Mouse (Mus musculus) kidney, postnatal 0 days (tissue): ENCODE measurements around the gene Gpam. TPM values are rescaled to one million over a fixed set of nuclear protein-coding genes. Genes with fewer than 3 reads are reported as not detected.
A peak's percentile ranks its signal among the peaks of the same experiment; 100 is the strongest.

Experiments
- ATAC-seq: fragments of 200-750 bp; cut with Nextera tagmentation; replicated peaks from 2 replicates; pipeline ENCODE4 v1.8.0; 2017; ENCODE audit warnings: low read depth, moderate number of reproducible peaks, moderate TSS enrichment, moderate library complexity; ENCODE audit not compliant: low FRiP score
- DNase-seq: peaks from one replicate; pipeline ENCODE4 v3.0.0-alpha.2; 2016; ENCODE audit warnings: low spot score
- H3K27ac ChIP-seq: fragments of 300-500 bp; sonication (generic); 2 replicates; pipeline ENCODE4 v1.5.1; 2014; ENCODE audit warnings: mild to moderate bottlenecking
- H3K27me3 ChIP-seq: fragments of 300-500 bp; sonication (generic); 2 replicates; pipeline ENCODE4 v1.6.1; 2014; ENCODE audit warnings: low read length, mixed read lengths; ENCODE audit not compliant: insufficient read depth
- H3K36me3 ChIP-seq: fragments of 300-500 bp; sonication (generic); 2 replicates; pipeline ENCODE4 v1.6.1; 2014; ENCODE audit warnings: low read length, mixed read lengths; ENCODE audit not compliant: insufficient read depth
- H3K4me1 ChIP-seq: fragments of 300-500 bp; sonication (generic); replicated peaks from 2 replicates; pipeline ENCODE4 v1.6.1; 2014; ENCODE audit warnings: antibody characterized with exemption, low read length, mixed read lengths; ENCODE audit not compliant: insufficient read depth
- H3K4me2 ChIP-seq: fragments of 300-500 bp; sonication (generic); 2 replicates; pipeline ENCODE4 v1.6.1; 2014; ENCODE audit warnings: mild to moderate bottlenecking, low read length, moderate library complexity, mixed read lengths
- H3K4me3 ChIP-seq: fragments of 300-500 bp; sonication (generic); replicated peaks from 2 replicates; pipeline ENCODE4 v1.5.1; 2014; ENCODE audit warnings: low read depth, low read length
- H3K9ac ChIP-seq: fragments of 300-500 bp; sonication (generic); 2 replicates; pipeline ENCODE4 v1.6.1; 2014; ENCODE audit warnings: low read depth, low read length
- H3K9me3 ChIP-seq: fragments of 300-500 bp; sonication (generic); replicated peaks from 2 replicates; pipeline ENCODE4 v1.6.1; 2016; ENCODE audit warnings: low read length, inconsistent platforms, mixed read lengths
- CTCF ChIP-seq: IDR thresholded peaks from 2 replicates; pipeline ENCODE4 v1.5.1; 2016; ENCODE audit warnings: antibody characterized with exemption, low read depth, mild to moderate bottlenecking, moderate library complexity
- WGBS: fragments of 180-500 bp; shearing (Covaris S2); extraction: QIAGEN DNeasy Blood & Tissue Kit; methylation state at CpG from one replicate; pipeline ENCODE4 v1.1.7; 2014; 5-methylcytosine and 5-hydroxymethylcytosine counted together
- polyA plus RNA-seq: library from polyadenylated mRNA; unstranded; fragments of >200 nt; fragmentation: Nextera tagmentation; extraction: Ambion mirVana; gene quantifications from 2 replicates; pipeline ENCODE4 v1.2.1, GENCODE M21; 2015

The Gpam gene
- polyA plus RNA-seq, 1 experiment from 2014 or later = 17.3 TPM

DNA sequence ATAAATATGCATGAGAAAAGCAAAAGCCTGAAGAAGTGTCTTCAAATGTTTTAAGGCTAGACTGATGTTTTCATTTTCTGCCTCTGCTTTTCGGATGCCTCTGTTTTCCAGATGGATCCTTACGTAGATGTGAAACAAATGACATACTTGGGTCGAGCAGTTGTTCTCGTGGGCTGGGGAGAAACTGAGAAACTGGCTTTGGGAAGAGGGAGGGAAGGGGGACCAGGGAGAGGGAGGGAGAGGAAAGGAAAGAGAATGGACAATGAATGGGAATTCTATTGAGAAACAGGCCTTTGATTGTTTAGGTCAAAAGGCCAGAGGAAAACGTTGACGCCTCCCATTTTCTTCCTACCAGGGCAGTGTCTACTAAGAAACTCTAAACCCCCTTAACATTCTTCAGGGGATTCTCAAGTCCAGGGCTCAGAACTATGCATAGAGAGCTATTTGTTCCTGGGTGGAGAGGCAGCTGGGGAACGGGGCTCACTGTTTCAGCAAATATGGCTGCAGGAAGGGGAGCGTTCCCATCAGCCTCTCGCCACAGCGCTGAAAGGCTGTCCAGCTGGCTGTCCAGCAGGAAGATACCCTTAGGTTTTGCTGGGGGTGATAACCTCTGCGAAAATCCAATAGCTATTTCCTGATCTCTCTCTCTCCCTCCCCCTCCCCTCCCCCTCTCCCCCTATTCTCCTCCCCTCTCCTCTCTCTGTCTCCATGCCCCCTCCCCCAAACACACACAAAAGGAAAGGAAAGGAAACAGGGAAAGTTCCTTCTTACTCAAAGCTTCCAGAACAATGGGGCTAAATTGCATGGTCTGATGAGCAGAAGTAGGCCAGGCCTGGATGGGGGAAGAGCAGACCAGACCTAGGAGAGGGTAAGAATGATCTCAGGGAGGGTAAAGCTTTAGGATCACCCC is 16.6 kb upstream of the Gpam start:
- no peak for DNase-seq
- Histone ChIP-seq H3K4me2 (no peak overlapping the region), H3K27ac (no peak overlapping the region), H3K27me3 (no peaks in the 10 kb centered on the region), H3K36me3 (no peaks in the 10 kb centered on the region), H3K4me3 (no peak overlapping the region), H3K4me1 (peaks cover 8% of the 10 kb centered on the region; the same call in 1 of the 2 replicates), H3K9me3 (no peaks in the 10 kb centered on the region), H3K9ac (no peak overlapping the region)
- TF ChIP-seq CTCF = no peak
- ATAC-seq = no peak
- WGBS = 57% methylated on average over 11 of the region's 11 CpGs

DNA sequence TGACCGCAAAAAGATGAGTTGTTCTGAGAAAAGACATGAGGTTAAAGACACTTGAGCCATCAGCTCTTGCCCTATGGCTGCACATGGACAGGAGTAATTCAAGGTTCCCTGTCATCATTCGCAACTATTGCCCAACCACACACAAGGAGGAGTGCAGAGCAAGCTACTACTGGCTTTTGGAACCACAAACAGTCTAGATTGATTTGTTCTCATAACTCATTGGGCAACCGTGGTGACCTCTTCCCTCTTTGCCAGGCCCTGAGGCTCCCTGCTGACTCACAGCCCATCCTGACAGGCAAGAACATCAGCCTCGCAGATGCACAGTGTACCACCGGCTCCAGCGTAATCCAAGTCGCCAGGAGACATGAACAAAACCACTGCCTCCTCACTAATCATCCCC is 12.3 kb upstream of the Gpam start:
- TF ChIP-seq CTCF = no peak
- DNase-seq = no peak
- H3K4me2 ChIP-seq = no peak overlapping the region

DNA sequence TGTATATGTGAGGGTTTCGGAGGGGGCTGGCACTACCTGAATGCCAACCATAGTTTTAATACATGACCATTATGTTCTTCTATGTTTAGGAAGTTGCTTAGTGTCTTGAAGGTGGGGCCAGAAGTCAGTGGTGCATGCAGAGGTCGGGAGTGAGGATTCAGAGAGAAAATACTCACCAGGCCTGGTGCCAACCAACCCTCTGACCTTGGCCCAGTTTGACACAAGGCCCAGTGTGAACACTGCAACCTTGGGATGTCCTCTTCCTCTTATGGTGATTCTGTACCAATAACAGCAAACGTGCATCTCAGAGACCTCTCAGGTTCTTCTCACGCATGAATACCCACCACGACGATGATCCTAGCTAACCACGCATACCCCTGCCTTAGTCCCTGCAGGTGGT is 11.5 kb upstream of the Gpam start:
- peaks cover 10% of the 10 kb centered on the region; the same call in 1 of the 2 replicates for H3K4me1 ChIP-seq
- no peaks in the 10 kb centered on the region for H3K36me3 ChIP-seq
- H3K9ac ChIP-seq = no peak overlapping the region
- H3K27me3 ChIP-seq = no peaks in the 10 kb centered on the region
- DNase-seq = no peak
- no peak overlapping the region for H3K4me2 ChIP-seq
- 68% methylated on average over 7 of the region's 7 CpGs for WGBS
- no peak overlapping the region for H3K27ac ChIP-seq
- H3K4me3 ChIP-seq = no peak overlapping the region
- ATAC-seq = no peak; the same call in 1 of the 2 replicates
- TF ChIP-seq CTCF = no peak
- H3K9me3 ChIP-seq = no peaks in the 10 kb centered on the region

More for the DNA sequence above, 12.3 kb upstream of the Gpam start:
- H3K4me3 ChIP-seq = no peak overlapping the region
- no peak for ATAC-seq
- H3K36me3 ChIP-seq = no peaks in the 10 kb centered on the region
- no peak overlapping the region for H3K9ac ChIP-seq
- H3K27ac ChIP-seq = no peak overlapping the region
- WGBS = 80% methylated on average over 7 of the region's 7 CpGs
- peaks cover 10% of the 10 kb centered on the region for H3K4me1 ChIP-seq
- no peaks in the 10 kb centered on the region for H3K27me3 ChIP-seq
- H3K9me3 ChIP-seq = no peaks in the 10 kb centered on the region

DNA sequence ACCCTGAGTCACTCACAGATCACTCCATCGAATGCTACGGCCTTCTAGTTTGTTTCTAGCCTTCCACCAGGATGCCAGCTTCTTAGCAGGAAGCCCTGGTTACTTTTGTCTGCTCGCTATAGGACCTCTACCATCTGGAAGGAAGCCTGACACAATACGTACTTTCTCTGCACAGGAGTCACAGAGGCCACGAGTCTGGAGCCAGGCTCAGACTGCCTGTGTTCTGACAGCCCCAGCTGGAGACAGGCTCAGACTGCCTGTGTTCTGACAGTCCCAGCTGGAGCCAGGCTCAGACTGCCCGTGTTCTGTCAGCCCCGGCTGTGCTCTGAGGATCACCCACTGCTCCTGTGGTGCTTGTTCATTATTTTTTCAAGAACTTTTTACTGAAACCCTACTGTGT is 10.8 kb upstream of the Gpam start:
- ATAC-seq (peak; percentile 62; the same call in 1 of the 2 replicates), DNase-seq (peak; percentile 75)
- H3K4me1 ChIP-seq = peaks cover 10% of the 10 kb centered on the region; the same call in 1 of the 2 replicates
- H3K27ac ChIP-seq = peak overlapping the region; percentile 55; the same call in 1 of the 2 replicates
- H3K4me2 ChIP-seq = no peak overlapping the region
- 45% methylated on average over 7 of the region's 7 CpGs for WGBS
- H3K9ac ChIP-seq = no peak overlapping the region
- H3K9me3 ChIP-seq = no peaks in the 10 kb centered on the region
- no peaks in the 10 kb centered on the region for H3K27me3 ChIP-seq
- TF ChIP-seq CTCF = no peak
- H3K4me3 ChIP-seq = no peak overlapping the region
- no peaks in the 10 kb centered on the region for H3K36me3 ChIP-seq

DNA sequence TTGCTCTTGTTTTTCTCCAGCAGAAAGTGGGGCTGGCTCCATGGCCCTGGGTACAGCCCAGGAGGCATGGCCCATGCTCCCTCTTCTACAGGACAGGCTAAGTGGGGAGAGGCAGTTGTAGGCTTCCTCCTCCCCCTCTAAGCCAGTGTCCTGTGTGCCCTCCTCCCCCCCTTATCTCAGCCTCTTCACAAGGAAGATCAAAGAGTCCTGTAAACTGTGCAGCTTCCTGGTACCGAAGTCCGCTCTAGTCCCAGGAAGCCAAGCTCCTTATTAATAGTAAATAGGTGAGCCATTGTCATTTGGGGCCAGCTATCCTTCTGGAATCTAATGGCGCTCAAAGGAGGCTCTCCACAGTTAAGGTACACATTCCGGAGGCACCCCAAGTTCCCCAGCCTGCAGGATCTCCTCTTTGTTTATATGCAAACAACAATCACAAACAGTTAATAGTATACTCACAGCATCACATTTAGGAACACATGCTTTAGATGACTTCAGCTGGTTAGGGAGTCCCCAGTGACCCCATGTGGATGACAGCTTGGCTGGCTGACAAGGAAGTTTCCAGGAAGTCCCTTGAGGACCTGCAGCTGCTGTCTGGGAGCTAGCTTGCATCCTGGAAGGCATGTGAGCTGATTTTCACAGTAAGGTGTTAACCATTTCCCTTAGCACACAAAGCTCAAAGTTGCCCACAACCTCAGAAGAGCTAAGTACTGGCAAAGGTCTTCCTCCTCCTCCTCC is 9.8 kb upstream of the Gpam start:
- TF ChIP-seq CTCF = no peak
- H3K4me1 ChIP-seq = peaks cover 10% of the 10 kb centered on the region; the same call in 1 of the 2 replicates
- no peaks in the 10 kb centered on the region for H3K36me3 ChIP-seq
- peak overlapping the region; percentile 55 for H3K27ac ChIP-seq
- no peaks in the 10 kb centered on the region for H3K9me3 ChIP-seq
- H3K27me3 ChIP-seq = no peaks in the 10 kb centered on the region
- no peak overlapping the region; the same call in 1 of the 2 replicates for H3K4me2 ChIP-seq
- H3K9ac ChIP-seq = no peak overlapping the region
- no peak overlapping the region for H3K4me3 ChIP-seq
- peak; percentile 80; the same call in 1 of the 2 replicates for ATAC-seq
- DNase-seq = peak; percentile 81
- 39% methylated on average over 4 of the region's 4 CpGs for WGBS

DNA sequence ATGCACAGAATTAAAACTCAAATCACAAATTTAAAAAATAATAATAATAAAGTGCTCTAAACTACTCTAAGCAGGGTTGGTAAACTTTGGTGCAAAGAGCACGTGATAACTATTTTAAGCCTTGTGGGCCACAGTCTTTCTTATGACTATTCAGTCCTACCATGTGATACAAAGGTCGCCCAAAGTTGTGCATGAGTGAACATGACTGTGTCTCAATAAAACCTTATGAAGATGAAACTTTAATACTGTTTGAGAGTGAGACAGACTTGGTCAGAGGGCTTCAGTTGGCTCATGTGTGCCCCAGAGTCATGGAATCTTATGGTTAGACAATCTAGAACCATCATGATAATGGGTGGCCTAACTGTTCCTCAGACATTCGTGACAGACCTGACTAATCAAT is 8.9 kb upstream of the Gpam start:
- WGBS = 83% methylated on average over 3 of the region's 3 CpGs
- Histone ChIP-seq H3K36me3 (no peaks in the 10 kb centered on the region), H3K4me1 (peaks cover 10% of the 10 kb centered on the region; the same call in 1 of the 2 replicates), H3K4me3 (no peak overlapping the region), H3K9me3 (no peaks in the 10 kb centered on the region), H3K9ac (no peak overlapping the region), H3K27ac (no peak overlapping the region), H3K4me2 (no peak overlapping the region), H3K27me3 (no peaks in the 10 kb centered on the region)
- DNase-seq = no peak
- no peak for TF ChIP-seq CTCF
- ATAC-seq = no peak
